ENCODE assay signal across 26 mouse cellular contexts in genomic region chr2:52390415-52390975, GRCm38 (mm10). TPM values are rescaled to one million over a fixed set of nuclear protein-coding genes. Genes with fewer than 3 reads are reported as not detected.
DNase-seq lines count a peak whose midpoint lies in the region; ATAC-seq and TF ChIP-seq lines count a peak whose summit lies in the region.
"Had no signal": no experiment of that assay in that cellular context is flagged by ENCODE, and none has a peak within 500 bp of the region (broad histone marks: within the 10 kb centered on the region; RNA-seq: fewer than 3 reads in every experiment).

No protein-coding gene starts in this region.

- H3K27ac ChIP-seq in MEL (ENCODE audit: control insufficient read depth, low read depth, low read length) = no peak overlapping the region
- H3K27ac ChIP-seq in gastrocnemius, adult 2 months = peak overlapping the region; percentile 79
- no peak overlapping the region for H3K27ac ChIP-seq in heart, embryonic 12.5 days (ENCODE audit: poor library complexity, severe bottlenecking)
- H3K27ac ChIP-seq: forebrain, embryonic 15.5 days; heart, embryonic 10.5 days; hindbrain, embryonic 10.5 days; kidney, embryonic 15.5 days; midbrain, embryonic 12.5 days had no signal

- no peak for TF ChIP-seq POLR2A in MEL (IDR thresholded peaks at IDR 0.05; ENCODE audit: control insufficient read depth in 1 of 2, insufficient read depth in 1 of 2, low read depth in 1 of 2, low read length in 2 of 2, poor library complexity in 1 of 2)

- 36% methylated on average over 2 of the region's 2 CpGs for WGBS in heart, embryonic 12.5 days

- no peaks in the 10 kb centered on the region for H3K9me3 ChIP-seq in MEL (replicated peaks; ENCODE audit: insufficient read depth, low read length)
- no peaks in the 10 kb centered on the region for H3K9me3 ChIP-seq in heart, embryonic 12.5 days (replicated peaks)
- H3K9me3 ChIP-seq: forebrain, embryonic 15.5 days; G1E; heart, embryonic 10.5 days; hindbrain, embryonic 10.5 days; kidney, embryonic 15.5 days; midbrain, embryonic 12.5 days had no signal

- no peak for TF ChIP-seq CTCF in MEL (IDR thresholded peaks at IDR 0.05 in 2 of 3, conservative IDR thresholded peaks at IDR 0.05 in 1 of 3; ENCODE audit: control insufficient read depth in 1 of 3, insufficient read depth in 1 of 3, low read depth in 2 of 3, low read length in 3 of 3, poor library complexity in 1 of 3, severe bottlenecking in 1 of 3)
- TF ChIP-seq CTCF in gastrocnemius, adult 2 months (IDR thresholded peaks at IDR 0.05) = no peak

- no peak for TF ChIP-seq RAD21 in MEL (IDR thresholded peaks at IDR 0.05; ENCODE audit: low read depth, low read length)

- peak; percentile 78 for DNase-seq in gastrocnemius, adult 18-20 months (ENCODE audit: low spot score)
- no peak for DNase-seq in gastrocnemius, postnatal 4 days (ENCODE audit: low spot score in 2 of 2)
- peak; percentile 51 for DNase-seq in MEL (ENCODE audit: low read depth, low spot score)
- peak; percentile 68 for DNase-seq in gastrocnemius, adult 2 months
- DNase-seq in mesoderm, embryonic 11.5 days (ENCODE audit: low read depth, low spot score) = peak; percentile 16
- no peak for DNase-seq in layer of hippocampus, adult 18-20 months (ENCODE audit: low spot score in 2 of 2)
- DNase-seq: adrenal gland, postnatal 10 days; cerebellum, adult 2 months; cerebellum, postnatal 36 days; embryo, embryonic 11 days; layer of hippocampus, adult 9-11 months; liver; liver, postnatal 0 days; lung, postnatal 10 days; retina, postnatal 1 day; right cerebral cortex, postnatal 25 days had no signal

- H3K9ac ChIP-seq in MEL (ENCODE audit: control insufficient read depth, low read depth, low read length, poor library complexity, severe bottlenecking) = no peak overlapping the region
- no peak overlapping the region for H3K9ac ChIP-seq in heart, embryonic 12.5 days
- H3K9ac ChIP-seq: forebrain, embryonic 15.5 days; kidney, embryonic 15.5 days; liver, postnatal 0 days; midbrain, embryonic 12.5 days had no signal

- TF ChIP-seq EP300 in MEL (IDR thresholded peaks at IDR 0.05; ENCODE audit: low read depth in 1 of 2, low read length in 2 of 2) = peak; percentile 39 to 55; a peak in 2 of 4 replicates

- H3K4me1 ChIP-seq in MEL (ENCODE audit: control insufficient read depth in 1 of 2, insufficient read depth in 2 of 2, low read length in 2 of 2) = peaks cover 5 to 11% of the 10 kb centered on the region in 2 experiments
- peaks cover 15% of the 10 kb centered on the region for H3K4me1 ChIP-seq in heart, embryonic 12.5 days (replicated peaks)
- H3K4me1 ChIP-seq: forebrain, embryonic 15.5 days; hindbrain, embryonic 10.5 days; midbrain, embryonic 12.5 days had no signal

- intact Hi-C loops in gastrocnemius, adult 2 months (cut with DNase I) = loop anchor here (1.0 kb wide), 1 partner anchor 55 kb away; no protein-coding TSS in a partner anchor

- H3K79me2 ChIP-seq in MEL (ENCODE audit: control insufficient read depth, insufficient read depth, low read length, poor library complexity) = no peaks in the 10 kb centered on the region

- ATAC-seq in heart, embryonic 12.5 days (ENCODE audit: insufficient number of reproducible peaks, low FRiP score) = no peak
- ATAC-seq: activated CD4-positive, CD25-positive, alpha-beta regulatory T cell, adult 4 months; forebrain, embryonic 15.5 days; intestine, postnatal 0 days; liver, postnatal 0 days had no signal

- no peaks in the 10 kb centered on the region for H3K27me3 ChIP-seq in MEL (ENCODE audit: control insufficient read depth in 1 of 2, insufficient read depth in 2 of 2, low read length in 2 of 2)
- H3K27me3 ChIP-seq in heart, embryonic 12.5 days (replicated peaks) = no peaks in the 10 kb centered on the region
- H3K27me3 ChIP-seq: CH12.LX; forebrain, embryonic 15.5 days; kidney, embryonic 15.5 days; midbrain, embryonic 12.5 days had no signal

- no peak overlapping the region for H3K4me2 ChIP-seq in heart, embryonic 12.5 days
- H3K4me2 ChIP-seq: forebrain, embryonic 15.5 days; kidney, embryonic 15.5 days; midbrain, embryonic 12.5 days had no signal

- no peak overlapping the region for H3K4me3 ChIP-seq in MEL (ENCODE audit: control insufficient read depth in 1 of 2, insufficient read depth in 1 of 2, low read depth in 2 of 2, low read length in 2 of 2)
- H3K4me3 ChIP-seq in gastrocnemius, adult 2 months = peak overlapping the region; percentile 24; the same call in 1 of the 2 replicates
- no peak overlapping the region for H3K4me3 ChIP-seq in heart, embryonic 12.5 days
- H3K4me3 ChIP-seq: forebrain, embryonic 15.5 days; heart, embryonic 10.5 days; hindbrain, embryonic 10.5 days; kidney, embryonic 15.5 days; midbrain, embryonic 12.5 days had no signal

- H3K36me3 ChIP-seq in MEL (ENCODE audit: control insufficient read depth in 1 of 2, insufficient read depth in 2 of 2, low read length in 2 of 2) = peaks cover 0 to 5% of the 10 kb centered on the region in 2 experiments; a peak in 2 of 4 replicates
- no peaks in the 10 kb centered on the region for H3K36me3 ChIP-seq in heart, embryonic 12.5 days
- H3K36me3 ChIP-seq: forebrain, embryonic 15.5 days; G1E; heart, embryonic 10.5 days; hindbrain, embryonic 10.5 days; kidney, embryonic 15.5 days; midbrain, embryonic 12.5 days had no signal

TF ChIP-seq in MEL, 35 proteins besides CTCF, POLR2A, EP300 and RAD21:
- TF ChIP-seq TCF12 (IDR thresholded peaks at IDR 0.05; ENCODE audit: low read depth, low read length) = 0 out of 2 replicates have a peak, but pooled peaks have one; percentile 12
- no peak for TF ChIP-seq USF1 (IDR thresholded peaks at IDR 0.05; ENCODE audit: low read depth, low read length)
- TF ChIP-seq MYB (IDR thresholded peaks at IDR 0.05; ENCODE audit: low read depth, low read length) = no peak
- no peak for TF ChIP-seq MAX (IDR thresholded peaks at IDR 0.05; ENCODE audit: low read length)
- TF ChIP-seq MXI1 (IDR thresholded peaks at IDR 0.05; ENCODE audit: low read depth, low read length) = no peak
- TF ChIP-seq TAL1 (IDR thresholded peaks at IDR 0.05; ENCODE audit: low read length) = peak; percentile 23; the same call in 1 of the 2 replicates
- no peak for TF ChIP-seq ZKSCAN1 (IDR thresholded peaks at IDR 0.05; ENCODE audit: low read depth, low read length)
- no peak for TF ChIP-seq USF2 (IDR thresholded peaks at IDR 0.05; ENCODE audit: borderline replicate concordance in 1 of 2, insufficient read depth in 1 of 2, low read depth in 1 of 2, low read length in 2 of 2)
- peak; percentile 40; the same call in 1 of the 2 replicates for TF ChIP-seq GATA1 (IDR thresholded peaks at IDR 0.05; ENCODE audit: low read depth, low read length)

RNA-seq across cellular contexts. Expression of gene Neb, which starts 12.2 kb away (rescaled TPM):
- 1,000 to 10,000 TPM; 5,308 to 5,533 TPM for total RNA-seq in gastrocnemius, adult 18-20 months (2021)
- 1,000 to 10,000 TPM; 2,428 to 2,570 TPM for total RNA-seq in gastrocnemius, postnatal 4 days (2021)
- total RNA-seq in MEL (2012; rRNA removed) = 0.12 and 0.39 TPM in 2 replicates
- polyA plus RNA-seq in MEL (2012; ENCODE audit: insufficient read depth in 1 of 2, insufficient read length in 2 of 2, low read depth in 1 of 2, low replicate concordance in 2 of 2, missing spikeins in 1 of 2) = under 1 TPM in 1 of 2 experiments, not detected in 1; 0.70 TPM
- total RNA-seq in gastrocnemius, adult 2 months (2021) = 1,000 to 10,000 TPM; 5,559 to 6,662 TPM
- total RNA-seq in layer of hippocampus, adult 18-20 months (2021) = 1 to 10 TPM; 1.4 to 1.7 TPM
- polyA plus RNA-seq in heart, embryonic 12.5 days (2016; fragmentation: Nextera tagmentation; extraction: Ambion mirVana) = 2.0 and 2.6 TPM in 2 replicates

RNA-seq across cellular contexts. Expression of gene Arl5a, which starts 34.2 kb away (rescaled TPM):
- total RNA-seq in gastrocnemius, adult 18-20 months (2021) = 10 to 100 TPM; 31.5 to 32.0 TPM
- 10 to 100 TPM; 46.0 to 51.7 TPM for total RNA-seq in gastrocnemius, postnatal 4 days (2021)
- total RNA-seq in MEL (2012; rRNA removed) = 12.7 and 14.7 TPM in 2 replicates
- 10 to 100 TPM; 14.4 to 36.8 TPM for polyA plus RNA-seq in MEL (2012; ENCODE audit: insufficient read depth in 1 of 2, insufficient read length in 2 of 2, low read depth in 1 of 2, low replicate concordance in 2 of 2, missing spikeins in 1 of 2)
- 10 to 100 TPM; 29.9 to 38.6 TPM for total RNA-seq in gastrocnemius, adult 2 months (2021)
- total RNA-seq in layer of hippocampus, adult 18-20 months (2021) = 10 to 100 TPM; 61.4 to 66.2 TPM
- polyA plus RNA-seq in heart, embryonic 12.5 days (2016; fragmentation: Nextera tagmentation; extraction: Ambion mirVana) = 86.4 and 90.9 TPM in 2 replicates

Comparison
In these comparisons a context has a peak if more than half of its experiments do, and no peak if none do; other contexts are left out.
1. DNase-seq: peak in gastrocnemius, adult 18-20 months (single experiment), MEL (single experiment), gastrocnemius, adult 2 months (single experiment) and mesoderm, embryonic 11.5 days (single experiment); none in gastrocnemius, postnatal 4 days (0 of 2) and layer of hippocampus, adult 18-20 months (0 of 2).
2. RNA of gene Neb, which starts 12.2 kb away (total RNA-seq): 5,559 to 6,662 TPM in gastrocnemius, adult 2 months, 5,308 to 5,533 TPM in gastrocnemius, adult 18-20 months and 2,428 to 2,570 TPM in gastrocnemius, postnatal 4 days; 1.4 to 1.7 TPM in layer of hippocampus, adult 18-20 months and 0.12 to 0.39 TPM in MEL; every median in the first group is over 100 times any median in the second.